In genomic region chr9:71808640-71809254, GRCm38 (mm10) we compare ENCODE assay signal across 8 mouse cellular contexts. TPM values are rescaled to one million over a fixed set of nuclear protein-coding genes. Genes with fewer than 3 reads are reported as not detected.
DNase-seq lines count a peak whose midpoint lies in the region; ATAC-seq lines count a peak whose summit lies in the region.

No protein-coding gene starts in this region.

- H3K36me3 ChIP-seq in limb, embryonic 12.5 days: no peaks in the 10 kb centered on the region
- no peaks in the 10 kb centered on the region for H3K36me3 ChIP-seq in limb, embryonic 10.5 days
- H3K36me3 ChIP-seq in hindbrain, embryonic 13.5 days: no peaks in the 10 kb centered on the region

- peak; percentile 18 for DNase-seq in adrenal gland, adult 2 months
- DNase-seq in adrenal gland, postnatal 4 days (ENCODE audit: low spot score in 2 of 2): no peak
- no peak for DNase-seq in limb, embryonic 10.5 days (ENCODE audit: low spot score)
- peak; percentile 62 for DNase-seq in retina, postnatal 1 day
- no peak for DNase-seq in urinary bladder, adult 2 months (ENCODE audit: low spot score)
- DNase-seq in left cerebral cortex, postnatal 4 days: no peak

- no peak for ATAC-seq in limb, embryonic 12.5 days (ENCODE audit: insufficient number of reproducible peaks, insufficient read depth, low FRiP score, low TSS enrichment, low read depth)
- ATAC-seq in hindbrain, embryonic 13.5 days (ENCODE audit: low FRiP score): no peak

- no peaks in the 10 kb centered on the region for H3K9me3 ChIP-seq in limb, embryonic 12.5 days
- no peaks in the 10 kb centered on the region for H3K9me3 ChIP-seq in limb, embryonic 10.5 days (replicated peaks)
- H3K9me3 ChIP-seq in hindbrain, embryonic 13.5 days: no peaks in the 10 kb centered on the region

- no peak overlapping the region for H3K27ac ChIP-seq in limb, embryonic 12.5 days
- H3K27ac ChIP-seq in limb, embryonic 10.5 days: no peak overlapping the region
- no peak overlapping the region for H3K27ac ChIP-seq in hindbrain, embryonic 13.5 days

- no peak overlapping the region for H3K9ac ChIP-seq in limb, embryonic 12.5 days (replicated peaks)
- no peak overlapping the region for H3K9ac ChIP-seq in hindbrain, embryonic 13.5 days

- peaks cover 2% of the 10 kb centered on the region; the same call in 1 of the 2 replicates for H3K27me3 ChIP-seq in limb, embryonic 12.5 days
- H3K27me3 ChIP-seq in limb, embryonic 10.5 days (ENCODE audit: low read depth, poor library complexity, severe bottlenecking): no peaks in the 10 kb centered on the region
- H3K27me3 ChIP-seq in hindbrain, embryonic 13.5 days: no peaks in the 10 kb centered on the region

- no peak overlapping the region for H3K4me3 ChIP-seq in limb, embryonic 12.5 days (replicated peaks)
- H3K4me3 ChIP-seq in limb, embryonic 10.5 days: no peak overlapping the region
- H3K4me3 ChIP-seq in hindbrain, embryonic 13.5 days: no peak overlapping the region

- 42% methylated on average over 11 of the region's 11 CpGs for WGBS in limb, embryonic 12.5 days
- WGBS in limb, embryonic 10.5 days: 39% methylated on average over 11 of the region's 11 CpGs
- 45% methylated on average over 11 of the region's 11 CpGs for WGBS in hindbrain, embryonic 13.5 days

- intact Hi-C loops in left cerebral cortex, postnatal 4 days (cut with DNase I): no loop called here

- peak overlapping the region; percentile 31 for H3K4me2 ChIP-seq in limb, embryonic 12.5 days
- peak overlapping the region; percentile 26; the same call in 1 of the 2 replicates for H3K4me2 ChIP-seq in hindbrain, embryonic 13.5 days

- H3K4me1 ChIP-seq in limb, embryonic 12.5 days (replicated peaks): peaks cover 6% of the 10 kb centered on the region; the same call in 1 of the 2 replicates
- H3K4me1 ChIP-seq in limb, embryonic 10.5 days: peaks cover 26% of the 10 kb centered on the region
- H3K4me1 ChIP-seq in hindbrain, embryonic 13.5 days (replicated peaks): 0 out of 2 replicates have a peak, but pooled peaks cover 8% of the 10 kb centered on the region

RNA-seq across cellular contexts. Expression of gene Cgnl1, which starts 37.3 kb away (rescaled TPM):
- 10 to 100 TPM; 91.4 to 99.0 TPM for total RNA-seq in adrenal gland, adult 2 months (2021)
- polyA plus RNA-seq in adrenal gland, adult 2 months (2012; rRNA removed): 9.6 and 10.4 TPM in 2 replicates
- 10 to 100 TPM; 49.1 to 68.6 TPM for total RNA-seq in adrenal gland, postnatal 4 days (2021)
- 8.8 and 9.2 TPM in 2 replicates for polyA plus RNA-seq in limb, embryonic 12.5 days (2016; fragmentation: Nextera tagmentation; extraction: Ambion mirVana)
- 7.4 and 8.9 TPM in 2 replicates for polyA plus RNA-seq in limb, embryonic 10.5 days (2016; fragmentation: Nextera tagmentation; extraction: Ambion mirVana)
- 7.7 and 8.9 TPM in 2 replicates for polyA plus RNA-seq in hindbrain, embryonic 13.5 days (2015; fragmentation: Nextera tagmentation; extraction: Ambion mirVana)
- 10.4 and 16.7 TPM in 2 replicates for polyA plus RNA-seq in urinary bladder, adult 2 months (2012; rRNA removed)
- 10 to 100 TPM in 1 of 2 experiments, 1 to 10 TPM in 1; 9.9 to 10.9 TPM for total RNA-seq in left cerebral cortex, postnatal 4 days (2021)

Comparison
In these comparisons a context has a peak if more than half of its experiments do, and no peak if none do; other contexts are left out.
1. DNase-seq: peak in adrenal gland, adult 2 months (single experiment) and retina, postnatal 1 day (single experiment); none in adrenal gland, postnatal 4 days (0 of 2), limb, embryonic 10.5 days (single experiment), urinary bladder, adult 2 months (single experiment) and left cerebral cortex, postnatal 4 days (single experiment).